Comparison of ENCODE assay signal across 17 mouse cellular contexts in the genomic region with DNA sequence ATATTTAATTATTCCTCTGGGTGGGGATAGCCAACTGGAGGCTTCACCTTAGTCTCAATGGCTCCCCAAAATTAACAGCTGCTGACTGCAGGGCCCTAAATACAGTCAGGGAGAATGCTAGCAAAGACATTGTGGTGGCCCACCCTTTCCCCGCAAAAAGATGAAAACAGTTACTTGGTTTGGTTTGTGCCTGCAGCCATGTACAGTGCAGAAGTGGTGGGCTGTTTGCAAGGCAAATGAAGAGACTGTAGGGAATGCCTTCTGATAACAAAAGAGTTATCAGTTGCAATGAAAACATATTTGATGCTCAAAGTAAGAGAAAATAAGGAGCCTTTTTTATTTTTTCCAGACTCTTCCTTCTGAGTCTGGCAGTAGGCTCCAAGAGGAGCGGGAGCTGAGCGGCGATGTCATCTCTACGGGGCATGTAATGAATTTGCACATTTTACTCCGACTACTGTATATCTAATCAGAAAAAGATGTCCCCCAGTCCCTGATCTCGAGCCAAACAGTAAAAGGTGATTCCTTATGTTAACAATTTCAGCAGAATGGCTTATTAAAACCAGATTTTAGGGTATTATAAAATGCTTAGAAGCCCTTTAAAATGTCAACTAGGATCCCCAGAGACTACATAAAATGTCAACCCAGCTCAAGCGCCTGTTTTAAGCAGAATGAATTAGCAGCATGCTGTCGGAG.
DNase-seq lines count a peak whose midpoint lies in the region; ATAC-seq and TF ChIP-seq lines count a peak whose summit lies in the region.
"Had no signal": no experiment of that assay in that cellular context is flagged by ENCODE, and none has a peak within 500 bp of the region (broad histone marks: within the 10 kb centered on the region; RNA-seq: fewer than 3 reads in every experiment).

No protein-coding gene starts in this region.

- no peak for TF ChIP-seq CTCF in hindbrain, postnatal 0 days (IDR thresholded peaks at IDR 0.05; ENCODE audit: low read depth)

- DNase-seq in embryo, embryonic 10.5 days (ENCODE audit: low spot score) = peak; percentile 44
- DNase-seq in embryo, embryonic 9.5 days (ENCODE audit: extremely low spot score) = no peak
- DNase-seq in hindbrain, postnatal 0 days (ENCODE audit: low spot score) = peak; percentile 18
- DNase-seq in embryonic facial prominence, embryonic 14.5 days (ENCODE audit: low spot score) = peak; percentile 51
- DNase-seq in testis, postnatal 14 days (ENCODE audit: low spot score) = no peak
- no peak for DNase-seq in right cerebral cortex, adult 18-20 months
- DNase-seq: kidney, adult 9 months; lung, adult 2 months; lung, postnatal 4 days; spleen, adult 18-20 months had no signal

- no peak overlapping the region for H3K9ac ChIP-seq in hindbrain, postnatal 0 days (replicated peaks; ENCODE audit: low read length)
- H3K9ac ChIP-seq in hindbrain, embryonic 13.5 days = no peak overlapping the region
- H3K9ac ChIP-seq in embryonic facial prominence, embryonic 14.5 days (ENCODE audit: low read depth, low read length) = no peak overlapping the region
- no peak overlapping the region for H3K9ac ChIP-seq in midbrain, embryonic 15.5 days
- H3K9ac ChIP-seq: hindbrain, embryonic 15.5 days; neural tube, embryonic 15.5 days; stomach, embryonic 15.5 days had no signal

- peaks cover 6% of the 10 kb centered on the region; the same call in 1 of the 2 replicates for H3K36me3 ChIP-seq in hindbrain, postnatal 0 days (ENCODE audit: insufficient read depth, low read length)
- H3K36me3 ChIP-seq in hindbrain, embryonic 13.5 days = peaks cover 12% of the 10 kb centered on the region
- no peaks in the 10 kb centered on the region; the same call in 1 of the 2 replicates for H3K36me3 ChIP-seq in embryonic facial prominence, embryonic 14.5 days (ENCODE audit: control insufficient read depth, insufficient read depth, low read length)
- no peaks in the 10 kb centered on the region for H3K36me3 ChIP-seq in midbrain, embryonic 15.5 days (replicated peaks)
- H3K36me3 ChIP-seq: hindbrain, embryonic 15.5 days; stomach, embryonic 15.5 days had no signal

- H3K27me3 ChIP-seq in hindbrain, postnatal 0 days (ENCODE audit: insufficient read depth, low read length) = no peaks in the 10 kb centered on the region
- H3K27me3 ChIP-seq in hindbrain, embryonic 13.5 days = no peaks in the 10 kb centered on the region
- peaks cover 60% of the 10 kb centered on the region for H3K27me3 ChIP-seq in embryonic facial prominence, embryonic 14.5 days (replicated peaks; ENCODE audit: control insufficient read depth, insufficient read depth, low read length)
- H3K27me3 ChIP-seq in midbrain, embryonic 15.5 days (replicated peaks) = no peaks in the 10 kb centered on the region
- H3K27me3 ChIP-seq: hindbrain, embryonic 15.5 days; neural tube, embryonic 15.5 days; Patski; stomach, embryonic 15.5 days had no signal

- H3K4me2 ChIP-seq in hindbrain, postnatal 0 days (ENCODE audit: low read depth, low read length) = no peak overlapping the region
- H3K4me2 ChIP-seq in hindbrain, embryonic 13.5 days = no peak overlapping the region
- H3K4me2 ChIP-seq in embryonic facial prominence, embryonic 14.5 days (ENCODE audit: low read depth, low read length) = no peak overlapping the region
- no peak overlapping the region for H3K4me2 ChIP-seq in midbrain, embryonic 15.5 days
- H3K4me2 ChIP-seq: hindbrain, embryonic 15.5 days; neural tube, embryonic 15.5 days; stomach, embryonic 15.5 days had no signal

- H3K27ac ChIP-seq in hindbrain, postnatal 0 days = no peak overlapping the region
- H3K27ac ChIP-seq in hindbrain, embryonic 13.5 days = no peak overlapping the region
- no peak overlapping the region for H3K27ac ChIP-seq in embryonic facial prominence, embryonic 14.5 days (replicated peaks; ENCODE audit: low read depth, low read length)
- no peak overlapping the region for H3K27ac ChIP-seq in midbrain, embryonic 15.5 days
- H3K27ac ChIP-seq: hindbrain, embryonic 15.5 days; neural tube, embryonic 15.5 days; stomach, embryonic 15.5 days had no signal

- H3K4me1 ChIP-seq in hindbrain, postnatal 0 days (ENCODE audit: insufficient read depth, low read length) = no peaks in the 10 kb centered on the region
- H3K4me1 ChIP-seq in hindbrain, embryonic 13.5 days (replicated peaks) = peaks cover 4% of the 10 kb centered on the region; the same call in 1 of the 2 replicates
- H3K4me1 ChIP-seq in embryonic facial prominence, embryonic 14.5 days (ENCODE audit: control insufficient read depth, insufficient read depth, low read length) = no peaks in the 10 kb centered on the region
- 0 out of 2 replicates have a peak, but pooled peaks cover 4% of the 10 kb centered on the region for H3K4me1 ChIP-seq in midbrain, embryonic 15.5 days
- H3K4me1 ChIP-seq: stomach, embryonic 15.5 days had no signal

- 54% methylated on average over 9 of the region's 9 CpGs for WGBS in hindbrain, postnatal 0 days
- WGBS in hindbrain, embryonic 13.5 days = 68% methylated on average over 9 of the region's 9 CpGs
- WGBS in embryonic facial prominence, embryonic 14.5 days = 41% methylated on average over 9 of the region's 9 CpGs
- WGBS in midbrain, embryonic 15.5 days = 47% methylated on average over 9 of the region's 9 CpGs

- no peak overlapping the region for H3K4me3 ChIP-seq in hindbrain, postnatal 0 days (ENCODE audit: low read length)
- no peak overlapping the region for H3K4me3 ChIP-seq in hindbrain, embryonic 13.5 days
- H3K4me3 ChIP-seq in embryonic facial prominence, embryonic 14.5 days (ENCODE audit: low read depth, low read length) = no peak overlapping the region
- H3K4me3 ChIP-seq in midbrain, embryonic 15.5 days = no peak overlapping the region
- H3K4me3 ChIP-seq: erythroblast, embryonic 14.5 days; hindbrain, embryonic 15.5 days; neural tube, embryonic 15.5 days; stomach, embryonic 15.5 days had no signal

- H3K9me3 ChIP-seq in hindbrain, postnatal 0 days (ENCODE audit: low read length) = no peaks in the 10 kb centered on the region
- no peaks in the 10 kb centered on the region for H3K9me3 ChIP-seq in hindbrain, embryonic 13.5 days
- H3K9me3 ChIP-seq in embryonic facial prominence, embryonic 14.5 days (ENCODE audit: control insufficient read depth, low read length) = no peaks in the 10 kb centered on the region
- no peaks in the 10 kb centered on the region for H3K9me3 ChIP-seq in midbrain, embryonic 15.5 days
- H3K9me3 ChIP-seq: hindbrain, embryonic 15.5 days; neural tube, embryonic 15.5 days; stomach, embryonic 15.5 days had no signal

- no peak for ATAC-seq in hindbrain, postnatal 0 days
- no peak for ATAC-seq in hindbrain, embryonic 13.5 days (ENCODE audit: low FRiP score)
- ATAC-seq in embryonic facial prominence, embryonic 14.5 days (ENCODE audit: low read depth) = no peak
- ATAC-seq in midbrain, embryonic 15.5 days (replicated peaks) = peak; percentile 75; the same call in 1 of the 2 replicates
- ATAC-seq: Patski had no signal

Comparison
In these comparisons a context has a peak if more than half of its experiments do, and no peak if none do; other contexts are left out.
1. DNase-seq: peak in embryo, embryonic 10.5 days (single experiment), hindbrain, postnatal 0 days (single experiment) and embryonic facial prominence, embryonic 14.5 days (single experiment); none in embryo, embryonic 9.5 days (single experiment), testis, postnatal 14 days (single experiment) and right cerebral cortex, adult 18-20 months (single experiment).